Mouse (Mus musculus): ENCODE data around the gene Evi5.

The Evi5 gene

GRCm38 (mm10) chr5:107873330-107873729 lies 1.6 kb downstream of the Evi5 start:
- DNase-seq (ENCODE audit: low read depth), result no peak

- DNase-seq (ENCODE audit: low read depth), result no peak
Observed at GRCm38 (mm10) chr5:107869701-107870100, 5.2 kb downstream of the Evi5 start.

- peak; percentile 59 for DNase-seq (ENCODE audit: low read depth)
Observed at GRCm38 (mm10) chr5:107868905-107869424, 5.9 kb downstream of the Evi5 start.

- DNase-seq (ENCODE audit: low read depth), result peak; percentile 75
Observed at GRCm38 (mm10) chr5:107867970-107868904, 6.7 kb downstream of the Evi5 start.

GRCm38 (mm10) chr5:107866127-107867126 lies 8.5 kb downstream of the Evi5 start:
- DNase-seq (ENCODE audit: low read depth), result no peak

- DNase-seq (ENCODE audit: low read depth), result no peak
Observed at GRCm38 (mm10) chr5:107863971-107864370, 10.9 kb downstream of the Evi5 start.

- DNase-seq (ENCODE audit: low read depth), result peak; percentile 63
Observed at GRCm38 (mm10) chr5:107858963-107859362, 15.9 kb downstream of the Evi5 start.

GRCm38 (mm10) chr5:107855546-107855945 lies 19.4 kb downstream of the Evi5 start:
- no peak for DNase-seq (ENCODE audit: low read depth)

DNA sequence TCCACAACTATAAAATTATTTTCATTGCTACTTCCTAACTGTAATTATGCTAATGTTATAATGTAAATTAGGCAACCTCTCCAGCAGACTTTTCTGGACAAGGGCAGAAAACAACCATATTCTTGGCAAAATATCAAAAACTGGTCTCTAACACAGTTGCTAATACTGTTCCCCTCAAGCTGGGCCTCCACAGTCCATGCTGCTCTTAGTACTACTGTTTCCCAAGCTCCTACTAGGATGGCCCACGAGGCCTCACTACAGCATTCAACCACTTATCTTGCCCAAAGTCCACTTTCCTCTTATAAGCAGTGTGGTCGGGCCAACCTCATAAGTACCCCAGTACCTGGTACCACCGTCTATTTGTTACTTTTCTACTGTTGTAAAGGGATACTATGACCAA lies 20.4 kb downstream of the Evi5 start:
- DNase-seq (ENCODE audit: low read depth), result no peak

DNA sequence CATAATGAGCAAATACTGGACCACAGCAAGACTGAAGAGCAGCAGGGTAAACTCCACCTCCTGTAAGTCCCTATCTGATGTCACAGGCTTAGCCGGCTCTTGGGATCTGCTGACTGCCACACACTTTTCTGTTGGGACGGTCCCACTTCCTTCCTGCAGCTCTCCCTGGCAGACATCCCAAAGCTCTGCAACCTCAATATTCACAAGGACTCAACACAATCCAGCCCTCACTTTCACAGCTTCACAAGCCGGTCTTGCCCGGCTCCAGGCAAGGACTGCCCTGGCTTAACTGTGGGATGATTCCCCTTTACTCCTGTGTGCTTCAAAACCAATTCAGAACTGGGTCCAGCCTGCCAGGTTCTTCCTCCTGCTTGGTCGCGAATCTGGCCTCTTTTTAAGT lies 21.1 kb downstream of the Evi5 start:
- DNase-seq (ENCODE audit: low read depth), result no peak

DNA sequence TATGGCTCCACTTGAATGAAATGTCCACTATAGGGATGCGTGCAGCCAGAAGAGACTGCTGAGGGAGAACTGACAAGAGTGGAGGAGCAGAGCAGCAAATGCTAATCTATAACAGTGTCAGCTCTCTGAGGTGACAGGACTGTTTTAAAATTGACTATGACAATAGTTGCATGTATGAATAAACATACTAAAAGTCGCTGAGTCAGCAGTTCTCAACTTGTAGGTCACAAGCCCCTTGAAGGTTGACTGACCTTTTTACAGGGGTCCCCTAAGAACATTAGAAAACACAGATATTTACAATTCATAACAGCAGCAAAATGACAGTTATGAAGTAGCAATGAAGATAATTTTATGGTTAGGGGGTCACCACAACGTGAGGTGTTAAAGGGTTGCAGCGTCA lies 25.9 kb downstream of the Evi5 start:
- no peak for DNase-seq (ENCODE audit: low read depth)

DNA sequence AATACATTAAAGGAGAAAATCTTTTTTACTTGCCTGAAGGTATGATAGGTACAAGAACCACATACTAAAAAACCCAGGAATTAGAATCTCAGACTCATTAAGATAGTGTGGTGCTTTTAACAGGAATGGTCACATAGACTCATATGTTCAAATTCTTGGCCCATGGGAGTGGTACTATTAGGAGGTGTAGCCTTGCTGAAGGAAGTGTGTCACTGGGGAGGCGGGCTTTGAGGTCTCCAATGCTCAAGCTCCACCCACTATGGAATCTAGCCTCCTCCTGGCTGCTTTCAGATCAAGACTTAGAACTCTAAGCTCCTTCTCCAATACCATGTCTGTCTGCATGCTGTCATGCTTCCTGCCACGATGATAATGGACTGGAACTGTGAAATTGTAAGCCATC lies 27.1 kb downstream of the Evi5 start:
- no peak for DNase-seq (ENCODE audit: low read depth)

GRCm38 (mm10) chr5:107847349-107847748 lies 27.6 kb downstream of the Evi5 start:
- DNase-seq (ENCODE audit: low read depth), result no peak

- DNase-seq (ENCODE audit: low read depth), result peak; percentile 19
Observed at GRCm38 (mm10) chr5:107840549-107841238, 34.2 kb downstream of the Evi5 start.

GRCm38 (mm10) chr5:107838891-107839644 lies 35.8 kb downstream of the Evi5 start:
- no peak for DNase-seq (ENCODE audit: low read depth)

DNA sequence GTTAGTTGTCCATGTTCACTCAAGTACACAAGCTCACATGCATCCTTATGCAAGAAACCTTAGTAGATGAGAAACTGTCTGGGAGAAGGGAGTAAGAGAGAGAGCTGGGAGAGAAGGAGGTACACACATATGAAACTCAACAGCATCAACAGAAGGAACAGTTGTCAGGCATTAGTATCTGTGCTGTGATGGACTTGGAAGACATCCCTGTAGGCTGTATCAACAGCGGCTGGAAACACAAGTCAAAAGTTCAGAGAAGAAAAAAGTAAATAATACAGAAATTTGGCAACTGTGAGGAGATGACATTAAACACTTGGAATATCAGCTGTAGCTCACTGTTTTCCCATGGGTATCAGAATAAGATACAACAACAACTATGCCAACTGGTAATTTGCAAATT lies 40.6 kb downstream of the Evi5 start:
- no peak for DNase-seq (ENCODE audit: low read depth)

GRCm38 (mm10) chr5:107831351-107831750 lies 43.6 kb downstream of the Evi5 start:
- DNase-seq (ENCODE audit: low read depth), result no peak

DNA sequence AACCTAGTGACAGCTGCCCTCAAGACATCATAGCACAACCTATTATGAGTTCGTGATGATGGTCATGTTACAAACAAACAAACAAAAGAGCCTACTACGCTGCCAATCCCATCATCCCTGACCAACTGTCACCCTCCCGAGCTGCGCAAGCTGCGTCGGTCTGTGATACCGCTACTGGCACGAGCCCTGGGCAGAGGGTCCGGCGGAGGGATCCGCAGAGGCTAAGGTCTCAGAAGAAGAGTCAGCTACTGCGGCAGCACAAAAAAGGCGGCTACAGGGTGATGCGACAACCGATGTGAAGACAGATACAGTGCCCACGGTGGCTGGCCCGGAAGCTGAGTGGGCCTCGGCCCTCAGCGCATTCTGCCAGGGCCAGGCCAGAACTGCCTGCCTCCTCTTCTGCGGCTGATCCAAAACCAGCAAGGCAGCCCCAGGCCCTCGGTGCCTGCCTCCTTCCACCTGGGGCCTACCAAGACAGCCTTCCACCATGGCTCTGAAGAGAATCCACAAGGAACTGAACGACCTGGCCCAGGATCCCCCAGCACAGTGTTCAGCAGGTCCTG lies 44.8 kb downstream of the Evi5 start, which contains the start of gene Ube2d2b:
Ube2d2b (plus strand) TSS at position 102 of the 563 bp plus-strand sequence.
- no peak for DNase-seq (ENCODE audit: low read depth)

DNA sequence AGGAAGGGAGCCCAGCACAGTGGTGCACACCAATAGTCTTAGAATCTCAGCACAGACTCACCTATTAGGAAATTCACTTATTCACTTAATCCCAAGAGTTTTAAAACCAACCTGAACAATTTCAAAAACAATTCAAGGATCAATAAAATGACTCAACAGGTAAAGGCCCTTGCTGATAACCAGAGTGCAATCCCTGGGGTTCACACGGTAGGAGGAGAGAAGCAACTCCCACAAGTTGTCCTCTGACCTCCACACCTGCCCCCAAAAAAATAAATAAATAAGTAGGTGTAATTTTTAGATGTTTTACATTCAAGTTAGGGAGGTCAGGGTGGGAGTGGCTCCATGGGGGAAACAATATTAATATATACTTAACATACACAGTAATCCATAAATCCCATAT lies 52.4 kb downstream of the Evi5 start:
- no peak for DNase-seq (ENCODE audit: low read depth)

DNA sequence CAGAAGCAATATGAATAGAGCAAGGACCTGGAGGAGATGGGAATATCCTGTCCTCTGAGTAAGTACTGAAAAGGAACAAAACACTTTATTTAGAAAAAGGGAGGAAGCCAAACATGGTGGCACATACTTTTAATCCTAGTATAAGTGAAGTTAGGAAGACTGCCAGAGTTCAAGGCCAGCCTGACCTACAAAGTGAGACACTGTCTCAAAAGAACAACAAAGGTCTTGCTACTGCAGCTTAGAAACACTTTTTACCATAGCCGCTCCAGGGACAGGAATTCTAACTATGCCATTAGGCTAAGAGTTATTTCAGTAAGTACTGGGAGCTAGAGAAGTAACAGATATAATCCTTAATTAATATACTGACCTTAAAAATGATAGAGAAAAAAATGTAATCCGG lies 60.3 kb downstream of the Evi5 start:
- DNase-seq (ENCODE audit: low read depth), result no peak

GRCm38 (mm10) chr5:107807496-107807895 lies 67.4 kb downstream of the Evi5 start:
- no peak for DNase-seq (ENCODE audit: low read depth)
